ENCODE assay signal across 11 mouse cellular contexts in the genomic region with DNA sequence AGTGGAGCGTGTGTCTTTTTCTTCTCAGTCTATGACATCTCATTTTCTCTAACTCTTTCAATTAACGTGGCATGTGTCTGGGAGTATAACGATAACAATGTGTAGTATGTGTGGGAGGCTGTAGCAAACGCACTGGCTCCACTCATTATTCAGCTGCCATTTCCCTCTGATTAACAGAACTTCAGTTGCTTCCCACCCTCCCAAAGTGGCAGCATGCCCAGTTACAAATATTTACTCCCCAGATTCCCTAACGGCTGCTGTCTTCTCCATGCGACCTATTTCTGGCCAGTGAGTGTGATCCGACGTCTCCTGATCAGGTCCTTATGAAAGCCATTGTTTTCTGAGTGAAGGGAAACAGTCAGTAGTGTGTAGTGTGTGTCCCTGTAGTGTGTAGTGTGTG.
DNase-seq lines count a peak whose midpoint lies in the region; ATAC-seq and TF ChIP-seq lines count a peak whose summit lies in the region.
"Had no signal": no experiment of that assay in that cellular context is flagged by ENCODE, and none has a peak within 500 bp of the region (broad histone marks: within the 10 kb centered on the region; RNA-seq: fewer than 3 reads in every experiment).

No protein-coding gene starts in this region.

- H3K27me3 ChIP-seq in forebrain, postnatal 0 days (ENCODE audit: insufficient read depth, low read length) = no peaks in the 10 kb centered on the region
- H3K27me3 ChIP-seq in forebrain, embryonic 11.5 days (ENCODE audit: control insufficient read depth, insufficient read depth, low read length) = no peaks in the 10 kb centered on the region
- H3K27me3 ChIP-seq in kidney, postnatal 0 days (ENCODE audit: insufficient read depth, low read length) = no peaks in the 10 kb centered on the region

- TF ChIP-seq CTCF in forebrain, postnatal 0 days (IDR thresholded peaks at IDR 0.05; ENCODE audit: low read depth) = no peak
- no peak for TF ChIP-seq CTCF in kidney, postnatal 0 days (IDR thresholded peaks at IDR 0.05; ENCODE audit: low read depth)
- TF ChIP-seq CTCF in brain, embryonic 14.5 days (IDR thresholded peaks at IDR 0.05; ENCODE audit: borderline replicate concordance, extremely low read depth, insufficient read depth, insufficient read length) = no peak

- DNase-seq in forebrain, postnatal 0 days = peak; percentile 57
- DNase-seq in forebrain, embryonic 11.5 days (ENCODE audit: low spot score) = no peak
- peak; percentile 56 for DNase-seq in kidney, postnatal 0 days (ENCODE audit: low spot score)
- DNase-seq in kidney, adult 18-20 months = no peak
- DNase-seq in brain, embryonic 14.5 days (ENCODE audit: low read depth) = peak; percentile 74
- DNase-seq in lung, postnatal 25 days (ENCODE audit: low spot score) = peak; percentile 64
- no peak for DNase-seq in thymus, postnatal 25 days
- no peak for DNase-seq in left cerebral cortex, postnatal 14 days (ENCODE audit: low spot score in 2 of 2)
- DNase-seq: adrenal gland, adult 2 months; kidney, adult 11 months; spleen, adult 18-20 months had no signal

- H3K9me3 ChIP-seq in forebrain, postnatal 0 days (ENCODE audit: low read length) = no peaks in the 10 kb centered on the region
- H3K9me3 ChIP-seq in forebrain, embryonic 11.5 days (ENCODE audit: control insufficient read depth, low read length) = no peaks in the 10 kb centered on the region
- H3K9me3 ChIP-seq in kidney, postnatal 0 days (replicated peaks; ENCODE audit: low read length) = no peaks in the 10 kb centered on the region

- no peak overlapping the region for H3K4me3 ChIP-seq in forebrain, postnatal 0 days (ENCODE audit: low read depth, low read length)
- no peak overlapping the region for H3K4me3 ChIP-seq in forebrain, embryonic 11.5 days (ENCODE audit: low read depth, low read length)
- H3K4me3 ChIP-seq in kidney, postnatal 0 days (replicated peaks; ENCODE audit: low read depth, low read length) = no peak overlapping the region

- TF ChIP-seq POLR2A in brain, embryonic 14.5 days (IDR thresholded peaks at IDR 0.05; ENCODE audit: borderline replicate concordance, extremely low read depth, insufficient read depth, insufficient read length, poor library complexity, severe bottlenecking) = no peak

- peak; percentile 77 for ATAC-seq in forebrain, postnatal 0 days
- ATAC-seq in forebrain, embryonic 11.5 days (replicated peaks; ENCODE audit: low FRiP score) = no peak
- ATAC-seq in kidney, postnatal 0 days (replicated peaks; ENCODE audit: low FRiP score, low read depth) = no peak

- H3K9ac ChIP-seq in forebrain, postnatal 0 days = no peak overlapping the region
- no peak overlapping the region for H3K9ac ChIP-seq in forebrain, embryonic 11.5 days (ENCODE audit: low read length)
- no peak overlapping the region for H3K9ac ChIP-seq in kidney, postnatal 0 days (ENCODE audit: low read depth, low read length)

- no peaks in the 10 kb centered on the region for H3K36me3 ChIP-seq in forebrain, postnatal 0 days (ENCODE audit: insufficient read depth)
- H3K36me3 ChIP-seq in forebrain, embryonic 11.5 days (ENCODE audit: control insufficient read depth, insufficient read depth, low read length) = no peaks in the 10 kb centered on the region
- H3K36me3 ChIP-seq in kidney, postnatal 0 days (ENCODE audit: insufficient read depth, low read length) = no peaks in the 10 kb centered on the region

- 29% methylated on average over 8 of the region's 8 CpGs for WGBS in forebrain, postnatal 0 days
- WGBS in forebrain, embryonic 11.5 days = 84% methylated on average over 8 of the region's 8 CpGs
- 43% methylated on average over 8 of the region's 8 CpGs for WGBS in kidney, postnatal 0 days

- H3K4me2 ChIP-seq in forebrain, postnatal 0 days (ENCODE audit: low read depth) = no peak overlapping the region
- H3K4me2 ChIP-seq in forebrain, embryonic 11.5 days (ENCODE audit: low read depth, low read length, severe bottlenecking) = no peak overlapping the region
- no peak overlapping the region for H3K4me2 ChIP-seq in kidney, postnatal 0 days (ENCODE audit: low read length)

- intact Hi-C loops in left cerebral cortex, postnatal 14 days (cut with DNase I) = no loop called here

- no peak overlapping the region for H3K27ac ChIP-seq in forebrain, postnatal 0 days (ENCODE audit: low read depth, low read length)
- H3K27ac ChIP-seq in forebrain, embryonic 11.5 days (ENCODE audit: low read depth, low read length) = no peak overlapping the region
- 0 out of 2 replicates have a peak overlapping the region, but pooled peaks have one; percentile 19 for H3K27ac ChIP-seq in kidney, postnatal 0 days

- H3K4me1 ChIP-seq in forebrain, postnatal 0 days (ENCODE audit: insufficient read depth) = peaks cover 3% of the 10 kb centered on the region; the same call in 1 of the 2 replicates
- H3K4me1 ChIP-seq in forebrain, embryonic 11.5 days (replicated peaks; ENCODE audit: control insufficient read depth, insufficient read depth, low read length) = no peaks in the 10 kb centered on the region
- no peaks in the 10 kb centered on the region; the same call in 1 of the 2 replicates for H3K4me1 ChIP-seq in kidney, postnatal 0 days (replicated peaks; ENCODE audit: insufficient read depth, low read length)

Comparison
In these comparisons a context has a peak if more than half of its experiments do, and no peak if none do; other contexts are left out.
1. DNase-seq: peak in forebrain, postnatal 0 days (single experiment), kidney, postnatal 0 days (single experiment), brain, embryonic 14.5 days (single experiment) and lung, postnatal 25 days (single experiment); none in forebrain, embryonic 11.5 days (single experiment), kidney, adult 18-20 months (single experiment), thymus, postnatal 25 days (single experiment) and left cerebral cortex, postnatal 14 days (0 of 2).